Mouse (Mus musculus): ENCODE measurements around the gene Il31. TPM values are rescaled to one million over a fixed set of nuclear protein-coding genes. Genes with fewer than 3 reads are reported as not detected.
A peak's percentile ranks its signal among the peaks of the same experiment; 100 is the strongest.

Il31 gene
- polyA plus RNA-seq, 1 experiment from 2014 or later = not detected

DNA sequence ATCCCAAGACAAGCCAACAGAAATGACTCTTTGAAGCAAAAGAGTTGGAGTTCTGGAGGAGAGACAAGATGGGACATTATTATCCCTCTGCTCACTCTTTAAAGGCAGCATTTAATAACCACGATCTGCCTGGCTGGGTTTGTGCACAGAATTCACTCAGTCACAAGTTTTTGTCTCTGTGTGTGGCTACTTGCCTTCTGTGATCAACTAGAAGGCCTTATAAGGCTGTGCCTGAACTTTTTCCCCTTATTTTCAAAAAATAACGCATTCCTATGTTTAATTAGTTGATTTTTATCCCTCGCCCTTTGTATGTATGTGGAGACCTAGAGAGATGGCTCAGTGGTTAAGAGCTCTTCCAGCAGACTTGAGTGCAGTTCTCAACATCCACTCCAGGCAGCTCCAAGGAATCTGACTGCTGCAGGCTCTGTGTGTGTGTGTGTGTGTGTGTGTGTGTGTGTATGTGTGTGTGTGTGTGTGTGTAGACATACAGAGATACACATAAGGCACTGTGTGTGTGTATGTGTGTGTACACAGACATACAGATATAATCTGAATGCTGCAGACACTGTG, 56.9 kb downstream of the Il31 start:
- Histone ChIP-seq H3K4me1 (ENCODE audit: control insufficient read depth, insufficient read depth, low read length) (peaks cover 7% of the 10 kb centered on the region; the same call in 1 of the 2 replicates), H3K4me3 (ENCODE audit: low read depth, low read length) (no peak overlapping the region), H3K27me3 (replicated peaks; ENCODE audit: control insufficient read depth, insufficient read depth, low read length) (no peaks in the 10 kb centered on the region), H3K27ac (ENCODE audit: low read depth, low read length) (peak overlapping the region; percentile 18; the same call in 1 of the 2 replicates), H3K9ac (ENCODE audit: low read length) (no peak overlapping the region), H3K9me3 (replicated peaks; ENCODE audit: control insufficient read depth, low read length) (no peaks in the 10 kb centered on the region), H3K36me3 (ENCODE audit: control insufficient read depth, insufficient read depth, low read length) (no peaks in the 10 kb centered on the region), H3K4me2 (ENCODE audit: low read length) (no peak overlapping the region)
- ATAC-seq = no peak
- no peak for DNase-seq (ENCODE audit: low spot score)
- 67% methylated on average over 3 of the region's 3 CpGs for WGBS

DNA sequence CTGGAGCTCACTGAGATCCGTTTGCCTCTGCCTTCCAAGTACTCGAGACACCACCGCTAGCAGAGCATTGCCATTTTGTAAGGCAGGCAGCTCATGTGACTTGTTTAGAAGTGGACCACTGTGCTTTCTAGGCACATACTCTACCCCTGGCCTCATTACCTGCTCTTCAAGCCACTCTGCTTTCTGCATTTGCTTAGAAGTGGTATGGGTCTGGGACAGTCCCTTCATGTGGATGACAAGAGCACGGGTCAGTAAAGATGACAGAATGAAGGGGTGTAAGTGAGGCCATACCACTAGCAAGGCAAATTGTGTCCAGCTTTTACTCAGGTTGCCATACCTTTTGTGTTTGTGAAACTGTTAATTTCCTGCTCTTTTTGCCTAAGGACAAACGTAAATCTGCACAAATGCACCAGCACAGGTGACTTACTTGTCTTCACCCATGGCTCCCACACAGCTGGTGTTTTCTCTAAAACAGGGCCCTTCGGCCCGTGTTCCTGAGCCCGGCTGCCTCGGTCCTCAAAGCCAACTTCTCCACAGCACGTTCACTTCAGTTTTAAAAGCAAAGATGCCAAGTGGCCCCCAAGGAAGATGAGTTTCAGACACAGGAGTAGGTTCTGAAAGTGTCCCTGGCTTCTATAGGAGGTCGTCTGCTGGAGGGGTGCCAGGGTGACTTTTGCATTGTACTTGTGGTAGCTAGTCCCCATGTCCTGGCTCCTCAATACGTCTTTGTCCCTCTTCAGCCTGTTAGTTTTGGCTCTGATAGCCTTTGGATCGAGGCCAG, 57.6 kb downstream of the Il31 start:
- no peaks in the 10 kb centered on the region for H3K9me3 ChIP-seq (replicated peaks; ENCODE audit: control insufficient read depth, low read length)
- 77% methylated on average over 13 of the region's 13 CpGs for WGBS
- peaks cover 7% of the 10 kb centered on the region; the same call in 1 of the 2 replicates for H3K4me1 ChIP-seq (ENCODE audit: control insufficient read depth, insufficient read depth, low read length)
- H3K27me3 ChIP-seq (replicated peaks; ENCODE audit: control insufficient read depth, insufficient read depth, low read length) = no peaks in the 10 kb centered on the region
- no peak for ATAC-seq
- H3K4me3 ChIP-seq (ENCODE audit: low read depth, low read length) = no peak overlapping the region
- H3K27ac ChIP-seq (ENCODE audit: low read depth, low read length) = peak overlapping the region; percentile 18; the same call in 1 of the 2 replicates
- no peak overlapping the region for H3K9ac ChIP-seq (ENCODE audit: low read length)
- peak; percentile 49 for DNase-seq (ENCODE audit: low spot score)
- H3K36me3 ChIP-seq (ENCODE audit: control insufficient read depth, insufficient read depth, low read length) = no peaks in the 10 kb centered on the region
- H3K4me2 ChIP-seq (ENCODE audit: low read length) = no peak overlapping the region

Small RNA genes within 50 kb of the gene (microRNA-seq; reads per million reads assigned to microRNA genes)
- 1.1 reads per million for gene Mir7647

Other genes starting within 250 kb of the Il31 start
- gene Wdr66, start 237.4 kb downstream of the Il31 start, polyA plus RNA-seq (2014; fragmentation: Nextera tagmentation; extraction: Ambion mirVana) = 2.3 and 2.4 TPM in 2 replicates
- gene Bcl7a, start 145.7 kb downstream of the Il31 start, polyA plus RNA-seq (2014; fragmentation: Nextera tagmentation; extraction: Ambion mirVana) = 71.6 and 78.2 TPM in 2 replicates
- gene Mlxip, start 94.7 kb downstream of the Il31 start, polyA plus RNA-seq (2014; fragmentation: Nextera tagmentation; extraction: Ambion mirVana) = 11.5 and 15.2 TPM in 2 replicates
- gene Lrrc43, start 184 bp downstream of the Il31 start, polyA plus RNA-seq (2014; fragmentation: Nextera tagmentation; extraction: Ambion mirVana) = 0.31 and 0.48 TPM in 2 replicates
- gene B3gnt4, start 21.0 kb upstream of the Il31 start, polyA plus RNA-seq (2014; fragmentation: Nextera tagmentation; extraction: Ambion mirVana) = 1.6 and 2.3 TPM in 2 replicates
- 133 and 137 TPM in 2 replicates for gene Diablo, start 34.7 kb upstream of the Il31 start, polyA plus RNA-seq (2014; fragmentation: Nextera tagmentation; extraction: Ambion mirVana)
- gene Gm49027, start 36.0 kb upstream of the Il31 start, polyA plus RNA-seq (2014; fragmentation: Nextera tagmentation; extraction: Ambion mirVana) = 2.1 and 2.3 TPM in 2 replicates
- gene Vps33a, start 83.5 kb upstream of the Il31 start, polyA plus RNA-seq (2014; fragmentation: Nextera tagmentation; extraction: Ambion mirVana) = 43.3 and 51.2 TPM in 2 replicates
- 45.9 and 55.6 TPM in 2 replicates for gene Clip1, start 195.1 kb upstream of the Il31 start, polyA plus RNA-seq (2014; fragmentation: Nextera tagmentation; extraction: Ambion mirVana)
- gene Zcchc8, start 231.6 kb upstream of the Il31 start, polyA plus RNA-seq (2014; fragmentation: Nextera tagmentation; extraction: Ambion mirVana) = 70.3 and 79.8 TPM in 2 replicates